Mouse (Mus musculus): Measurements from ENCODE around the gene Bcor. TPM values are rescaled to one million over a fixed set of nuclear protein-coding genes. Genes with fewer than 3 reads are reported as not detected.

Bcor gene
- total RNA-seq, 1 experiment: 32.9 TPM

DNA sequence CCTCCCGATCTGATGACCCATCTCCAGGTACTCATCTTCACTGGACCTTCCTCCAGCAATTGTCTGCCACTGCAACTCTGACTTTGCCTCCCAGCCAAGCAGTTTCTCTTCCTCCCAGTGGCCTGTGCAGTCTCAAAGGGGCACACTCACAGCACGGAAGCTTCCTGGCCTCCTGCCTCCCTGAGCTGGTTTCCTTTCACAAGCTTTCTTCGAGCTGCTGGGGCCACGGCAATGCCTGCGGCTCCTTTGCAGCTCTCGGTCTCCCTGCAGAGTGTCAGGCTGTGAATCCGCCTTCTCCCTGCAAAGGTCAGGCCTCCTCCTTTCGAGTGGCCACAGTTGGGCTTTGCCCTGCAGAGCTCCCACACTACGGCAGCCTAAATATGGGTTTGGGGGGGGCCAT is 157.0 kb downstream of the Bcor start:
- TF ChIP-seq HCFC1 (IDR thresholded peaks at IDR 0.05; ENCODE audit: borderline replicate concordance, insufficient read depth, low read length) (no peak), ZNF384 (IDR thresholded peaks at IDR 0.05; ENCODE audit: low read depth, low read length) (no peak), MAFK (IDR thresholded peaks at IDR 0.05; ENCODE audit: insufficient read depth, low read depth, low read length) (no peak), CHD2 (IDR thresholded peaks at IDR 0.05; ENCODE audit: low read depth, low read length) (no peak)
- H3K36me3 ChIP-seq (ENCODE audit: control insufficient read depth, insufficient read depth, low read length, poor library complexity, severe bottlenecking): no peaks in the 10 kb centered on the region
- H3K9ac ChIP-seq (ENCODE audit: insufficient read depth, low read depth, low read length, poor library complexity, severe bottlenecking): no peak overlapping the region
- H3K4me1 ChIP-seq (ENCODE audit: control insufficient read depth in 2 of 2, insufficient read depth in 2 of 2, low read length in 2 of 2, poor library complexity in 1 of 2): peaks cover 2 to 23% of the 10 kb centered on the region in 2 experiments; a peak in 3 of 4 replicates
- no peaks in the 10 kb centered on the region for H3K9me3 ChIP-seq (ENCODE audit: control insufficient read depth, insufficient read depth, low read depth, low read length)
- in situ Hi-C loops (cut with MboI; ENCODE audit: low sequenced_read_pairs in 2 of 2, unreplicated experiment in 2 of 2): loop anchor here in 1 of 2 experiments (5.0 to 10.0 kb wide), 2 partner anchors 72 to 134 kb away; no protein-coding TSS in a partner anchor
- H3K27ac ChIP-seq (ENCODE audit: insufficient read depth, low read depth, low read length, poor library complexity, severe bottlenecking): no peak overlapping the region
- DNase-seq (ENCODE audit: low read depth, low spot score): no peak
- H3K4me3 ChIP-seq (ENCODE audit: insufficient read depth in 1 of 2, low read depth in 1 of 2, low read length in 2 of 2, poor library complexity in 1 of 2, severe bottlenecking in 1 of 2): no peak overlapping the region

GRCm38 (mm10) chrX:12002596-12002995 is 157.6 kb downstream of the Bcor start:
- no peak overlapping the region for H3K27ac ChIP-seq (ENCODE audit: insufficient read depth, low read depth, low read length, poor library complexity, severe bottlenecking)
- H3K36me3 ChIP-seq (ENCODE audit: control insufficient read depth, insufficient read depth, low read length, poor library complexity, severe bottlenecking): no peaks in the 10 kb centered on the region
- TF ChIP-seq MAFK (IDR thresholded peaks at IDR 0.05; ENCODE audit: insufficient read depth, low read depth, low read length): no peak
- TF ChIP-seq HCFC1 (IDR thresholded peaks at IDR 0.05; ENCODE audit: borderline replicate concordance, insufficient read depth, low read length): no peak
- TF ChIP-seq CHD2 (IDR thresholded peaks at IDR 0.05; ENCODE audit: low read depth, low read length): no peak
- TF ChIP-seq ZNF384 (IDR thresholded peaks at IDR 0.05; ENCODE audit: low read depth, low read length): no peak
- no peak for TF ChIP-seq ZC3H11A (IDR thresholded peaks at IDR 0.05; ENCODE audit: borderline replicate concordance, low read depth, low read length)
- H3K4me3 ChIP-seq (ENCODE audit: insufficient read depth in 1 of 2, low read depth in 1 of 2, low read length in 2 of 2, poor library complexity in 1 of 2, severe bottlenecking in 1 of 2): no peak overlapping the region
- H3K9ac ChIP-seq (ENCODE audit: insufficient read depth, low read depth, low read length, poor library complexity, severe bottlenecking): no peak overlapping the region
- peaks cover 2 to 23% of the 10 kb centered on the region in 2 experiments; a peak in 3 of 4 replicates for H3K4me1 ChIP-seq (ENCODE audit: control insufficient read depth in 2 of 2, insufficient read depth in 2 of 2, low read length in 2 of 2, poor library complexity in 1 of 2)
- DNase-seq (ENCODE audit: low read depth, low spot score): no peak
- no peaks in the 10 kb centered on the region for H3K9me3 ChIP-seq (ENCODE audit: control insufficient read depth, insufficient read depth, low read depth, low read length)
- in situ Hi-C loops (cut with MboI; ENCODE audit: low sequenced_read_pairs in 2 of 2, unreplicated experiment in 2 of 2): loop anchor here in 1 of 2 experiments (5.0 to 10.0 kb wide), 2 partner anchors 72 to 135 kb away; no protein-coding TSS in a partner anchor

DNA sequence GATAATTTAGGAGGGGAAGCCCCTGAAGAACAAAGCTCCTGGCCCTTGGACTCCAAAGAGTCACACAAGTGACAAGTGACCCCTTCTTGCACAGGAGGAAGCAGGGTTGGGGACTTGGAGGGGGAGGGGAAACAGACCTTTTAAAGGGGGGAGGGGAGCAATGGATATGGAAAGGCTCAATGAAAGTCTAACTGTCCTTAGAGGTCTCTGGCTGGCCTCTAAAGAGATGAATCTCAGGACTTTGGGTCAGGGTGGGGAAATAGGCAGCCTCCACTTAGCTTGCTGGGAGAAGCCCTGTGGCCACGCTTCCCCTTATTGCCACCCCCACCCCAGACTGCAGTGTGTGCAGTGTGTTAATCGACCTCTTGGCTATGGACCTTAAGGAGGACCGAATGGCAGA is 158.2 kb downstream of the Bcor start:
- TF ChIP-seq CHD2 (IDR thresholded peaks at IDR 0.05; ENCODE audit: low read depth, low read length): no peak
- no peak for TF ChIP-seq MAFK (IDR thresholded peaks at IDR 0.05; ENCODE audit: insufficient read depth, low read depth, low read length)
- Histone ChIP-seq H3K9ac (ENCODE audit: insufficient read depth, low read depth, low read length, poor library complexity, severe bottlenecking) (no peak overlapping the region), H3K36me3 (ENCODE audit: control insufficient read depth, insufficient read depth, low read length, poor library complexity, severe bottlenecking) (no peaks in the 10 kb centered on the region), H3K4me1 (ENCODE audit: control insufficient read depth in 2 of 2, insufficient read depth in 2 of 2, low read length in 2 of 2, poor library complexity in 1 of 2) (peaks cover 2 to 23% of the 10 kb centered on the region in 2 experiments; a peak in 3 of 4 replicates), H3K4me3 (ENCODE audit: insufficient read depth in 1 of 2, low read depth in 1 of 2, low read length in 2 of 2, poor library complexity in 1 of 2, severe bottlenecking in 1 of 2) (no peak overlapping the region), H3K9me3 (ENCODE audit: control insufficient read depth, insufficient read depth, low read depth, low read length) (no peaks in the 10 kb centered on the region), H3K27ac (ENCODE audit: insufficient read depth, low read depth, low read length, poor library complexity, severe bottlenecking) (no peak overlapping the region)
- in situ Hi-C loops (cut with MboI; ENCODE audit: low sequenced_read_pairs in 2 of 2, unreplicated experiment in 2 of 2): loop anchor here in 1 of 2 experiments (5.0 to 10.0 kb wide), 2 partner anchors 73 to 135 kb away; no protein-coding TSS in a partner anchor
- no peak for DNase-seq (ENCODE audit: low read depth, low spot score)

GRCm38 (mm10) chrX:12001336-12001735 is 158.8 kb downstream of the Bcor start:
- no peaks in the 10 kb centered on the region for H3K36me3 ChIP-seq (ENCODE audit: control insufficient read depth, insufficient read depth, low read length, poor library complexity, severe bottlenecking)
- no peak overlapping the region for H3K9ac ChIP-seq (ENCODE audit: insufficient read depth, low read depth, low read length, poor library complexity, severe bottlenecking)
- H3K4me1 ChIP-seq (ENCODE audit: control insufficient read depth in 2 of 2, insufficient read depth in 2 of 2, low read length in 2 of 2, poor library complexity in 1 of 2): peaks cover 2 to 23% of the 10 kb centered on the region in 2 experiments; a peak in 3 of 4 replicates
- no peak overlapping the region for H3K27ac ChIP-seq (ENCODE audit: insufficient read depth, low read depth, low read length, poor library complexity, severe bottlenecking)
- in situ Hi-C loops (cut with MboI; ENCODE audit: low sequenced_read_pairs in 2 of 2, unreplicated experiment in 2 of 2): loop anchor here in 1 of 2 experiments (5.0 to 10.0 kb wide), 2 partner anchors 73 to 136 kb away; no protein-coding TSS in a partner anchor
- no peak overlapping the region for H3K4me3 ChIP-seq (ENCODE audit: insufficient read depth in 1 of 2, low read depth in 1 of 2, low read length in 2 of 2, poor library complexity in 1 of 2, severe bottlenecking in 1 of 2)
- TF ChIP-seq MAFK (IDR thresholded peaks at IDR 0.05; ENCODE audit: insufficient read depth, low read depth, low read length) (no peak), CHD2 (IDR thresholded peaks at IDR 0.05; ENCODE audit: low read depth, low read length) (no peak), ZC3H11A (IDR thresholded peaks at IDR 0.05; ENCODE audit: borderline replicate concordance, low read depth, low read length) (no peak), ZNF384 (IDR thresholded peaks at IDR 0.05; ENCODE audit: low read depth, low read length) (no peak), HCFC1 (IDR thresholded peaks at IDR 0.05; ENCODE audit: borderline replicate concordance, insufficient read depth, low read length) (no peak)
- no peaks in the 10 kb centered on the region for H3K9me3 ChIP-seq (ENCODE audit: control insufficient read depth, insufficient read depth, low read depth, low read length)
- DNase-seq (ENCODE audit: low read depth, low spot score): no peak

DNA sequence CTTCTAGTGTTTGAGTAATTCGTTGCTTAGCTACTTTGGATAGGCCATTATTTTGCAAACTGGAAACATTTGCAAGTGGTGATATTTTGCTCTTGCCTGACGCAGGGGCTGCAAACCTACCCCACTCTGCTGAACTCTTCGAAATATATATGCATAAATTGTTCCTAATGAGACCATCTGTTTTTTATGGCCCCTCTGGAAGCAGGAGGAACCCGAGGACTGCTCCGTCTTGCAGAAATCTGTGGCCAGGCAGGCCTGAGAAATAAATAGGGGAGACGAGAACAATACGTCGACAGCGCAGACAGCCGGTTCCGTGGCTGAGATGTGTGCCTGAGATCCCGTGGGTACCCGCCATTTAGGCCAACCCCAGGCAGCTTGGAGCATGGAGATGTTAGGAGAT is 159.5 kb downstream of the Bcor start:
- H3K36me3 ChIP-seq (ENCODE audit: control insufficient read depth, insufficient read depth, low read length, poor library complexity, severe bottlenecking): no peaks in the 10 kb centered on the region
- H3K4me1 ChIP-seq (ENCODE audit: control insufficient read depth in 2 of 2, insufficient read depth in 2 of 2, low read length in 2 of 2, poor library complexity in 1 of 2): peaks cover 2 to 23% of the 10 kb centered on the region in 2 experiments; a peak in 3 of 4 replicates
- TF ChIP-seq ZNF384 (IDR thresholded peaks at IDR 0.05; ENCODE audit: low read depth, low read length) (no peak), HCFC1 (IDR thresholded peaks at IDR 0.05; ENCODE audit: borderline replicate concordance, insufficient read depth, low read length) (no peak), MAFK (IDR thresholded peaks at IDR 0.05; ENCODE audit: insufficient read depth, low read depth, low read length) (no peak), CHD2 (IDR thresholded peaks at IDR 0.05; ENCODE audit: low read depth, low read length) (no peak), ZC3H11A (IDR thresholded peaks at IDR 0.05; ENCODE audit: borderline replicate concordance, low read depth, low read length) (no peak)
- no peak for DNase-seq (ENCODE audit: low read depth, low spot score)
- H3K9ac ChIP-seq (ENCODE audit: insufficient read depth, low read depth, low read length, poor library complexity, severe bottlenecking): no peak overlapping the region
- no peak overlapping the region for H3K27ac ChIP-seq (ENCODE audit: insufficient read depth, low read depth, low read length, poor library complexity, severe bottlenecking)
- no peak overlapping the region for H3K4me3 ChIP-seq (ENCODE audit: insufficient read depth in 1 of 2, low read depth in 1 of 2, low read length in 2 of 2, poor library complexity in 1 of 2, severe bottlenecking in 1 of 2)
- no peaks in the 10 kb centered on the region for H3K9me3 ChIP-seq (ENCODE audit: control insufficient read depth, insufficient read depth, low read depth, low read length)
- in situ Hi-C loops (cut with MboI; ENCODE audit: low sequenced_read_pairs in 2 of 2, unreplicated experiment in 2 of 2): loop anchor here in 1 of 2 experiments (5.0 to 10.0 kb wide), 2 partner anchors 74 to 137 kb away; no protein-coding TSS in a partner anchor
